Mouse (Mus musculus): Measurements from ENCODE around the gene Ly6g6f. TPM values are rescaled to one million over a fixed set of nuclear protein-coding genes. Genes with fewer than 3 reads are reported as not detected.

Gene Ly6g6f
- polyA plus RNA-seq, 1 experiment from 2014 or later, result 0.68 TPM

DNA sequence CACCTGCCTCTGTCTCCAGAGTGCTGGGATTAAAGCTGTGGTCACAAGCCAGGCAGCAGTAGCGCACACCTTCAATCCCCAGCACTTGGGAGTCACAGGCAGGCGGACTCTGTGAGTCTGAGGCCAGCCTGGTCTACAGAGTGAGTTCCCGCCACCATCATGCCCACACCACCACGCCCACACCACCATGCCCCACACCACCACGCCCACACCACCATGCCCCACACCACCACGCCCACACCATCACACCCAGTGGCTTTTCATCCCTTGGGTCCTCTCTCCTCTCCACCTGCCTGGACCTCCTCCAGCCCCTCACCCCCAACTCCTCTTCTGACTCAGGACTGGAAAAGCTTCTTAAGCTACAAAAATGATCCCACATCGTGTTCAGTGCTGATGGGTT lies 53.5 kb downstream of the Ly6g6f start:
- Histone ChIP-seq H3K9ac (no peak overlapping the region), H3K4me1 (replicated peaks) (peaks cover 24% of the 10 kb centered on the region), H3K4me3 (no peak overlapping the region), H3K9me3 (no peaks in the 10 kb centered on the region), H3K4me2 (no peak overlapping the region), H3K27ac (replicated peaks) (no peak overlapping the region), H3K36me3 (no peaks in the 10 kb centered on the region), H3K27me3 (no peaks in the 10 kb centered on the region)
- WGBS, result 85% methylated on average over 7 of the region's 7 CpGs
- no peak for ATAC-seq (ENCODE audit: low read depth)

DNA sequence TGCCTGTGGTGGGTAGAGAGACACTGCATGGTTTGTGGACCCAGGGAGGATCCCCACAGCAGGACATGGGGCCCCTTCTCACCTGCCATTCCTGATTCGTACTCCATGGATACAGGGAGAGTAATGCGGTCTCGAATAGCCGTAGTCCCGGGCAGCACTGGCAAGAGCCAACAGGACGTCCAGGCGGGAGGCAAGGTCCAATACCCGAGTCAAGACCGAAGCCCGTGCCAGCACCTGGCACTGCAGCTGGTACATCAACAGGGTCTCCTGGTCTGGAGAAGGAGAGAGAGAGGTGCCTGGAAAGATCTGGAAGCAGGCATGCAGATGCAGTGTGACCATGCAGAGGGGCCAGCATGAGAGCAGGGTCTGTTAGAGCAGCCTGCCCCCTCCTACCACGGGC lies 54.1 kb downstream of the Ly6g6f start:
- no peak for ATAC-seq (ENCODE audit: low read depth)
- WGBS, result 92% methylated on average over 11 of the region's 11 CpGs

More for the DNA sequence above, 54.1 kb downstream of the Ly6g6f start:
- Histone ChIP-seq H3K27ac (replicated peaks) (no peak overlapping the region), H3K4me2 (no peak overlapping the region), H3K36me3 (no peaks in the 10 kb centered on the region), H3K27me3 (no peaks in the 10 kb centered on the region), H3K9me3 (no peaks in the 10 kb centered on the region), H3K4me1 (replicated peaks) (peaks cover 28% of the 10 kb centered on the region), H3K4me3 (no peak overlapping the region), H3K9ac (no peak overlapping the region)

Other genes starting within 250 kb of the Ly6g6f start
- 31.6 and 34.2 TPM in 2 replicates for gene Stk19, start 248.7 kb downstream of the Ly6g6f start, polyA plus RNA-seq (2015; fragmentation: Nextera tagmentation; extraction: Ambion mirVana)
- gene Dxo, start 248.6 kb downstream of the Ly6g6f start, polyA plus RNA-seq (2015; fragmentation: Nextera tagmentation; extraction: Ambion mirVana), result 63.0 and 63.2 TPM in 2 replicates
- 49.7 and 57.1 TPM in 2 replicates for gene Skiv2l, start 235.4 kb downstream of the Ly6g6f start, polyA plus RNA-seq (2015; fragmentation: Nextera tagmentation; extraction: Ambion mirVana)
- 81.6 and 90.5 TPM in 2 replicates for gene Nelfe, start 235.2 kb downstream of the Ly6g6f start, polyA plus RNA-seq (2015; fragmentation: Nextera tagmentation; extraction: Ambion mirVana)
- 1.8 and 2.9 TPM in 2 replicates for gene Cfb, start 223.1 kb downstream of the Ly6g6f start, polyA plus RNA-seq (2015; fragmentation: Nextera tagmentation; extraction: Ambion mirVana)
- 9.5 and 10.4 TPM in 2 replicates for gene Zbtb12, start 206.1 kb downstream of the Ly6g6f start, polyA plus RNA-seq (2015; fragmentation: Nextera tagmentation; extraction: Ambion mirVana)
- not detected in 2 replicates for gene Gm20547, start 203.6 kb downstream of the Ly6g6f start, polyA plus RNA-seq (2015; fragmentation: Nextera tagmentation; extraction: Ambion mirVana)
- 0.99 and 2.1 TPM in 2 replicates for gene C2, start 187.3 kb downstream of the Ly6g6f start, polyA plus RNA-seq (2015; fragmentation: Nextera tagmentation; extraction: Ambion mirVana)
- 86.8 and 88.7 TPM in 2 replicates for gene Ehmt2, start 187.1 kb downstream of the Ly6g6f start, polyA plus RNA-seq (2015; fragmentation: Nextera tagmentation; extraction: Ambion mirVana)
- not detected in 2 replicates for gene Slc44a4, start 171.1 kb downstream of the Ly6g6f start, polyA plus RNA-seq (2015; fragmentation: Nextera tagmentation; extraction: Ambion mirVana)
- gene Neu1, start 154.4 kb downstream of the Ly6g6f start, polyA plus RNA-seq (2015; fragmentation: Nextera tagmentation; extraction: Ambion mirVana), result 30.2 and 30.6 TPM in 2 replicates
- gene Hspa1b, start 126.4 kb downstream of the Ly6g6f start, polyA plus RNA-seq (2015; fragmentation: Nextera tagmentation; extraction: Ambion mirVana), result 0.38 and 0.47 TPM in 2 replicates
- gene Gm20481, start 115.7 kb downstream of the Ly6g6f start, polyA plus RNA-seq (2015; fragmentation: Nextera tagmentation; extraction: Ambion mirVana), result not detected in 2 replicates
- 6.0 and 6.3 TPM in 2 replicates for gene Hspa1a, start 113.5 kb downstream of the Ly6g6f start, polyA plus RNA-seq (2015; fragmentation: Nextera tagmentation; extraction: Ambion mirVana)
- gene Hspa1l, start 112.9 kb downstream of the Ly6g6f start, polyA plus RNA-seq (2015; fragmentation: Nextera tagmentation; extraction: Ambion mirVana), result 1.5 and 2.2 TPM in 2 replicates
- 99.4 and 99.8 TPM in 2 replicates for gene Lsm2, start 103.7 kb downstream of the Ly6g6f start, polyA plus RNA-seq (2015; fragmentation: Nextera tagmentation; extraction: Ambion mirVana)
- 57.9 and 58.2 TPM in 2 replicates for gene Vars, start 84.6 kb downstream of the Ly6g6f start, polyA plus RNA-seq (2015; fragmentation: Nextera tagmentation; extraction: Ambion mirVana)
- 0.17 and 0.18 TPM in 2 replicates for gene Vwa7, start 69.0 kb downstream of the Ly6g6f start, polyA plus RNA-seq (2015; fragmentation: Nextera tagmentation; extraction: Ambion mirVana)
- 2.5 and 2.6 TPM in 2 replicates for gene Sapcd1, start 57.6 kb downstream of the Ly6g6f start, polyA plus RNA-seq (2015; fragmentation: Nextera tagmentation; extraction: Ambion mirVana)
- 2.8 and 3.1 TPM in 2 replicates for gene Msh5, start 38.9 kb downstream of the Ly6g6f start, polyA plus RNA-seq (2015; fragmentation: Nextera tagmentation; extraction: Ambion mirVana)
- 132 and 145 TPM in 2 replicates for gene Clic1, start 35.6 kb downstream of the Ly6g6f start, polyA plus RNA-seq (2015; fragmentation: Nextera tagmentation; extraction: Ambion mirVana)
- gene Ddah2, start 26.6 kb downstream of the Ly6g6f start, polyA plus RNA-seq (2015; fragmentation: Nextera tagmentation; extraction: Ambion mirVana), result 417 and 431 TPM in 2 replicates
- gene Ly6g6c, start 20.2 kb downstream of the Ly6g6f start, polyA plus RNA-seq (2015; fragmentation: Nextera tagmentation; extraction: Ambion mirVana), result 0.54 TPM in 1 of 2 replicates, not detected in the other
- 0.28 and 0.38 TPM in 2 replicates for gene Mpig6b, start 19.4 kb downstream of the Ly6g6f start, polyA plus RNA-seq (2015; fragmentation: Nextera tagmentation; extraction: Ambion mirVana)
- gene Ly6g6e, start 8.7 kb downstream of the Ly6g6f start, polyA plus RNA-seq (2015; fragmentation: Nextera tagmentation; extraction: Ambion mirVana), result 0.46 and 0.55 TPM in 2 replicates
- 0.95 and 1.8 TPM in 2 replicates for gene Ly6g6d, start 7.5 kb downstream of the Ly6g6f start, polyA plus RNA-seq (2015; fragmentation: Nextera tagmentation; extraction: Ambion mirVana)
- 98.2 and 104 TPM in 2 replicates for gene Abhd16a, start 3.7 kb upstream of the Ly6g6f start, polyA plus RNA-seq (2015; fragmentation: Nextera tagmentation; extraction: Ambion mirVana)
- not detected in 2 replicates for gene Ly6g5c, start 22.7 kb upstream of the Ly6g6f start, polyA plus RNA-seq (2015; fragmentation: Nextera tagmentation; extraction: Ambion mirVana)
- 1.4 and 1.7 TPM in 2 replicates for gene Ly6g5b, start 29.8 kb upstream of the Ly6g6f start, polyA plus RNA-seq (2015; fragmentation: Nextera tagmentation; extraction: Ambion mirVana)
- 20.9 and 25.5 TPM in 2 replicates for gene Gpank1, start 35.8 kb upstream of the Ly6g6f start, polyA plus RNA-seq (2015; fragmentation: Nextera tagmentation; extraction: Ambion mirVana)
- 333 and 339 TPM in 2 replicates for gene Csnk2b, start 36.4 kb upstream of the Ly6g6f start, polyA plus RNA-seq (2015; fragmentation: Nextera tagmentation; extraction: Ambion mirVana)
- gene D17H6S53E, start 40.8 kb upstream of the Ly6g6f start, polyA plus RNA-seq (2015; fragmentation: Nextera tagmentation; extraction: Ambion mirVana), result 8.9 and 10.6 TPM in 2 replicates
- gene Apom, start 46.4 kb upstream of the Ly6g6f start, polyA plus RNA-seq (2015; fragmentation: Nextera tagmentation; extraction: Ambion mirVana), result 0.61 and 0.77 TPM in 2 replicates
- gene Bag6, start 49.6 kb upstream of the Ly6g6f start, polyA plus RNA-seq (2015; fragmentation: Nextera tagmentation; extraction: Ambion mirVana), result 67.1 and 75.0 TPM in 2 replicates
- gene Prrc2a, start 79.3 kb upstream of the Ly6g6f start, polyA plus RNA-seq (2015; fragmentation: Nextera tagmentation; extraction: Ambion mirVana), result 178 and 185 TPM in 2 replicates
- gene Aif1, start 90.5 kb upstream of the Ly6g6f start, polyA plus RNA-seq (2015; fragmentation: Nextera tagmentation; extraction: Ambion mirVana), result 11.4 and 12.7 TPM in 2 replicates
- 7.8 and 8.9 TPM in 2 replicates for gene Lst1, start 102.8 kb upstream of the Ly6g6f start, polyA plus RNA-seq (2015; fragmentation: Nextera tagmentation; extraction: Ambion mirVana)
- 0.22 and 0.58 TPM in 2 replicates for gene Ltb, start 108.8 kb upstream of the Ly6g6f start, polyA plus RNA-seq (2015; fragmentation: Nextera tagmentation; extraction: Ambion mirVana)
- 0.13 TPM in 1 of 2 replicates, not detected in the other for gene Tnf, start 116.4 kb upstream of the Ly6g6f start, polyA plus RNA-seq (2015; fragmentation: Nextera tagmentation; extraction: Ambion mirVana)
- gene Lta, start 119.7 kb upstream of the Ly6g6f start, polyA plus RNA-seq (2015; fragmentation: Nextera tagmentation; extraction: Ambion mirVana), result 0.42 TPM in 1 of 2 replicates, not detected in the other
- gene Gm16181, start 135.2 kb upstream of the Ly6g6f start, polyA plus RNA-seq (2015; fragmentation: Nextera tagmentation; extraction: Ambion mirVana), result 0.56 TPM in 1 of 2 replicates, not detected in the other
- 58.9 and 66.1 TPM in 2 replicates for gene Atp6v1g2, start 148.1 kb upstream of the Ly6g6f start, polyA plus RNA-seq (2015; fragmentation: Nextera tagmentation; extraction: Ambion mirVana)
- 9.5 and 10.8 TPM in 2 replicates for gene Nfkbil1, start 150.2 kb upstream of the Ly6g6f start, polyA plus RNA-seq (2015; fragmentation: Nextera tagmentation; extraction: Ambion mirVana)
- gene Ddx39b, start 156.1 kb upstream of the Ly6g6f start, polyA plus RNA-seq (2015; fragmentation: Nextera tagmentation; extraction: Ambion mirVana), result 385 and 402 TPM in 2 replicates
- gene H2-D1, start 177.1 kb upstream of the Ly6g6f start, polyA plus RNA-seq (2015; fragmentation: Nextera tagmentation; extraction: Ambion mirVana), result 70.5 and 79.1 TPM in 2 replicates
- 0.22 TPM in 1 of 2 replicates, not detected in the other for gene H2-Q1, start 234.8 kb upstream of the Ly6g6f start, polyA plus RNA-seq (2015; fragmentation: Nextera tagmentation; extraction: Ambion mirVana)

Data from neural tube, embryonic 13.5 days (tissue).